Mouse (Mus musculus) fat pad, adult 2 months (tissue): ENCODE measurements around the gene Nod1.

Experiments used
- DNase-seq: peaks from one replicate; pipeline ENCODE4 v3.0.0-alpha.2; 2011; ENCODE audit warnings: low read depth, low spot score; ENCODE audit errors: extremely low read depth

Gene Nod1

DNA sequence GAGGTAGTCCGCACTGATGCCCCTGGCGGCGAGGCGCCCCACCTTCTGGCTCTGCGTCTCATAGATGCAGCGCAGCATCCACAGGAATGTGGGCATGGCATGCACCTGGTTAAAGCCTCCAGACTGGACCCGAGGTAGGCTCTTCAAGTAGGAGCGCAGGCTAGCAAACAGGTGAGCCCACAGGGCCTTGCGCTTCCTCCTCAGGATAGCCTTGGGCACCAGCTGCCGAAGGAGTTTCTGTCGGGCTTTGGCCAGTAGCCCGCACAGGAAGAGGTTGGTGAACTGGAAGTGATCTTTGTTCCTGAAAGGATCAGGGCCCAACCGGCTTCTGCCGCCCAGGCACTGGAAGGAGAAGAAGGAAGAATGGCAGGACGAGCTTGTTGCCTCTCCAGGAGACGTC lies 29.1 kb downstream of the Nod1 start:
- no peak for DNase-seq

- DNase-seq: no peak
Observed at GRCm38 (mm10) chr6:54941149-54941548, 31.3 kb downstream of the Nod1 start.

GRCm38 (mm10) chr6:54940126-54940525 lies 32.3 kb downstream of the Nod1 start:
- no peak for DNase-seq

DNA sequence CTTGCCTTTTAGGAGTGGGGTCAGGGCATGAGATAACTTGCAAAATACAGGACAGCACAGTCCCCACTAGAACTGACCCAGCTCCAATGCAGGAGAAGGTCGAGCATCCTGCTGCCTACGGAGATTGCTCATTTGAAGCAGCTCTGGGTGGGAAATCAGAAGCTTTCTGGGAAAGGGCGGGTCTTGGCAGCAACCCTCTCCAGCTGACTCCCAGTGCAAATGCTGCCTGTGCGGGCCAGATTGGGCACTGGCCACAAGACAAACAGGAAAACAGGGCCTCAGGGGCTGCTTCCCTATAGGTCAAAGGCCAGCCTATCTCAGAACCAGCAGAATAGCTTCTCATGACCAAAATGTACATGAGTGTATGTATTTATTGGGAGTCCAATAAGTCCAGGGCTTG lies 32.8 kb downstream of the Nod1 start:
- no peak for DNase-seq

GRCm38 (mm10) chr6:54936496-54936895 lies 35.9 kb downstream of the Nod1 start:
- DNase-seq: no peak

DNA sequence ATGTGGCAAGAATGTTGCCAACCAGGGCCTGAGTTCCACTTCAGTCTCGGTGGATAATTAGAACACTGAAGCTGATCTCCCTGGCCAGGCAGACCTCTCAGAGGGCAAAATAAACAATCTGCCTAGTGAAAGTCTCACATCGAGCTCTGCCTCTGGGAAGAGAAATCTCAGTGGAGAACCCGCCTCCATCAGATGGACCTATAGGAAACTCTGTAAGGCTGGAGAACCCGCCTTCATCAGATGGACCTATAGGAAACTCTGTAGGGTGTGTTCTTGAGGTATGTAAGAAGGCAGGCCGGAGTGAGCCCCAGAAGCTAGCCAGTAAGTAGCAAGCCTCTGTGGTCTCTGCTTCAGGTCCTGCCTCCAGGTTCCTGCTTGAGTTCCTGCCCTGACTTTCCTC lies 37.5 kb downstream of the Nod1 start:
- no peak for DNase-seq

- no peak for DNase-seq
Observed at GRCm38 (mm10) chr6:54934313-54934712, 38.1 kb downstream of the Nod1 start.

- no peak for DNase-seq
Observed at GRCm38 (mm10) chr6:54933866-54934265, 38.5 kb downstream of the Nod1 start.

DNA sequence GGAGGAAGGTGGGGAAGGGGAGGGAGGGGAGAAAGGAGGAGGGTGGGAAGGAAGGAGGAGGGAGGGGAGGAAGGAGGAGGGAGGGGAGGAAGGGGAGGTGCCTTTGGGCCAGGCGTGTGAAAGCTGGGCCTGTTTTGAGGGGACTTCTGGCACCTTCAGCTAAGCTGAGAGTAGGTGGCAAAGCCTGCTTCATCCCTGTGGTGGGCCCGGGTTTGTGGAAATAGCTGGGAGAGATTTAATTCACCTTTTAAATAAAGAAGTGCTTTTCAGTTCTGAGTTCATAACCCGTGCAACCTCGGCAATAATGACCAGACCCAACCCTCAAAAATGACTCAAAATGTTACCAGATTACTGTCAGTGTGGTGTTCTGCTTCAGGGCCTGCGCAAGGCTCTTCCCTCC lies 39.2 kb downstream of the Nod1 start:
- DNase-seq: no peak

DNA sequence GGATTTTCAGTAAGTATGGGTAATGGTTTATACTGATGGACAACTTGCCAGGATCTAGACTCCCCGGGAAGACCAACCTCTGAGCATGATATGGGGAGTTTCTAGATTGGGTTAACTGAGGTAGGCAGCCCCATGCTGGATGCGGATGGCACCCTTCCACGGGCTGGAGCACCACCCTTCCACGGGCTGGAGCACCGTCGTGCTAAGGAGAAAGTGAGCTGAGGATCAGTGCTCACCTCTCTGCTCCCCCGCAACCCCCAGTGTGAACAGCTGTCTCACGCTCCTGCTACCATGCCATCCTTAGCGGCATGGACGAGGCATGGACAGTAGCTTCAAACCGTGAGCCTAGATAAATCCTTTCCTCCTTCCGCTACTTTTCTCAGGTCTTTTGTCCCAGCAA lies 39.9 kb downstream of the Nod1 start:
- DNase-seq: no peak

GRCm38 (mm10) chr6:54931641-54932040 lies 40.8 kb downstream of the Nod1 start:
- no peak for DNase-seq

DNA sequence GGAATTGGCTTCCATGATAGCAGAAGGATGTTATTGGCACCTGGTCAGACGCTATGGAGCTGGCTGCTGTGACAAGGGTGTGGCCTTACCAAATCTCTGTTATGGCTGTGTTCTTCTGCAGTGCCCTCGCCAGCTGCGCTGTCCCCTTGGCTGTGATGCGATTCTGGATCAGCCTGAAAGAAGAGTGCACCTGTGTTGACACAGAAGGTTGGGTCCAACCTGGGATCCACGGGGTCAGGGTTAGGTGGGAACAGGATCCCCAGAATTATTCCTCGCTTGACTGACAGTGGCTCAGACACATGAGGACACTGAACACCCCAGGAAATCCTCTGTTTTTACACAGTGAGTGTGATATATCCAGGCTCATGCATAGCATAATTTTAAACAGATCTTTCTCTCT lies 44.5 kb downstream of the Nod1 start:
- no peak for DNase-seq

DNA sequence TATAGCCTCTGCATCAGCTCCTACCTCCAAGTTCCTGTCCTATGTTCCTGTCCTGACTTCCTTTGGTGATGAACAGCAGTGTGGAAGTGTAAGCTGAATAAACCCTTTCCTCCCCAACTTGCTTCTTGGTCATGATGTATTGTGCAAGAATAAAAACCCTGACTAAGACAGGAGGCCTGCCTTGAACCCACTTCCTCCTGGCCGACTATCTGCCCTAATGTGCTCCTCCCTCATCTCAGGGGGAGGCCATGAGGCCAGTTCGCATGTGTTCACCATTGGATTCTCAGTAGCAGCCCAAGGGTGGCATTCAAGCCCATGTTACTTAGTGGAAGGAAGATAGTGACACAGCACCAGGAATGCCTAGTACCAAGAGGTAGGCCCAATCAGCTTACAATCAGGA lies 45.5 kb downstream of the Nod1 start:
- DNase-seq: no peak

GRCm38 (mm10) chr6:54925736-54926440 lies 46.5 kb downstream of the Nod1 start:
- no peak for DNase-seq

DNA sequence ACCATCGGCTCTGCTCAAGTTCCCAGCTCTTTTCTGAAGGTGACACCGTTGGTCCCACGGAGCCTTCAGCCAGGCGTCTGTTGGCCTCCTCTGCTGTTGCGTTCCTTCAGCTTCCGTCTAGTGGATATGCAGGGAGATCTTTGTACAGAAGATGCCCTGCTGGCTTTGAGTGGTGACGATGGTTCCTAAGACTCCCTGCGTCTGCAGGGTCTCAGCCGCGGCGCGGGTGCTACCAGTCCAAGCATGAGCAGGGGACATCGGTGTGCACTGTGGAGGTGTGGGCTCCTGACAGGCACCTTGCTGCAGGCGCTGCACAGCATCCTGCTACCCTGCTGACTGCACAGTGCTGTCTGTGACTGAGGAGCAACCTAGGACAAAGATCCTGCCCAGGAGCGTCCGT lies 47.9 kb downstream of the Nod1 start:
- no peak for DNase-seq

DNA sequence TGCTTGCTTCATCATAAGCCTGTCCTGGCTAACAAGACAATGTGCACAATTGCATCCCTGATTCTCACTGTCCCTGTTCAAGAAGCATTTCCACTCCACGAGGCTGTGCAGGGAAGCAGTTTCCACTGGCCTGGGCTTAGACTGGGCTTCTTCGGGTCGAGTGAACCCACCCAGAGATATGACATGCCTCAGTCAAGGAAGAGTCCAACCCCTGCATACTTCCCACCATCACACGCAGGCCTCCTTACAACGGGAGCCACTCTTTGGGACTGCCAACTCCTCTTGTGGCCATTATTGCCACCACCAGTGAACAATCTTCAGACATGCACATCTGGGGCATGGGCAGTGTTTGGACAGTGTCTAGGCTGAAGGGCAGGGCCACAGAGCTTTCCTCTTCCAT lies 53.9 kb downstream of the Nod1 start:
- DNase-seq: no peak

GRCm38 (mm10) chr6:54917523-54917922 lies 54.9 kb downstream of the Nod1 start:
- DNase-seq: no peak

GRCm38 (mm10) chr6:54916941-54917340 lies 55.5 kb downstream of the Nod1 start:
- no peak for DNase-seq

- no peak for DNase-seq
Observed at GRCm38 (mm10) chr6:54916163-54916562, 56.2 kb downstream of the Nod1 start.

DNA sequence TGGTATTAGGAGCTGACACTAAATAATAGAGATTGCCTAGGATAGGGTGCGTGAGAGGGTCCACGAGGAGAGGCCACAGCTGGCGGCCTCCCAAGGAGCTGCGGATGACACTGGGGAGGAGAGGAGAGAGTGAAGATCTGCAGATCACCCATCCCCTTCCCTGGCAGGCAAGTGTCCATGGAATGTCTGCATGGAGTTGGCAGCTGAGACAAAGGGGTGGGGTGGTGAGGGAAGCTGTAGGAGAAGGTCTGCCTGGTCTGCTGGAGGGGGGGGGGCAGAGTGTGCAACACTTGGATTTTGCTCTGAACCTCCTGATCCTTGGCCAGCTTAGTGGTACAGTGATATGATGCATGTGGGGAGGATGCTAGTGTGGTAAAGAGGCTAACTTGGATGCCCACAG lies 57.4 kb downstream of the Nod1 start:
- no peak for DNase-seq

DNA sequence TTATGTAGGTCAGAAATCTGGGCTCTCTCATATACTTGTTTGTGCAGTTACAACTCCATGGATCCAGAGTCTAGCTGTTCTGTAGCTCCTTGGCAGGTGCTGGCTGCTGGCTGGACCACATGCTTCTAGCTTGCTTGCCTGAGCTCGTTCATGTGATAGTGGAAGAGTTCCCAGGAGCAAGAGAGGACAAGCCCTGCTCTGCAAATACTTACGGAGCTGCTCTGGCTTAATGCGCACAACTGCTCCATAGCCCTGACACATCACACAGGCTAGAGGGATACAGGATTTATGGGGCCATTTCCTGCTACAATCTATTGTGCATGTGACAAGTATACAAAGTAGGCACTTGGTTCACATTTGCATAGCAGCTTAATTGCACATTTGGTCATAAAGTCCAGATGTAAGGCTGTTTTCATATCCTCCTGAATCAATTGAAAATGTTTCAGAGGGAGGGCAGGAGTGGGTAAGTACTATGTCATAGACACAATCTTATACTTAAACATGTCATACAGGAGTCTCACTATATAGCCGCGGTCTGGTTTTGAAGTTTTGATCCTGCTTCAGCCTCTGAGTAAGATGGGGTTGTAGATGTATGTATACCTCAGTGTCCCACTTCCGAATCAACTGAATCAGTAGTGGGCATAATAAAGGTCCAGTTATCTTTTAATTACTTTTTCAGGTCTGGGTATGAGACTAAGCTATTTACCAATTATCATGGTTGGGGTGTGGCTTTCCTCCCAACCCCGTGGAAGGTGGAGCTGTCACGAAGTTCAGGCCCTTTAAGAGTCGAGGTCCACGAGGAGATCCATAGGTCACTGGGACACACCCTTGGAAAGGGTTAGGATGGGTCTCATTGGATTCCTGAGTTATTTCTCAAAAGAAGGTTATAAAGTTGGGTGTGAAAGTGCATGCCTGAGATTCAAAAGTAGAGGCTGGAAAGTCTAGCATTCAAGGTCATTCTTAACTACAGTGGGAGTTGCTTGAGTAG lies 66.1 kb downstream of the Nod1 start:
- DNase-seq: peak; percentile 78

DNA sequence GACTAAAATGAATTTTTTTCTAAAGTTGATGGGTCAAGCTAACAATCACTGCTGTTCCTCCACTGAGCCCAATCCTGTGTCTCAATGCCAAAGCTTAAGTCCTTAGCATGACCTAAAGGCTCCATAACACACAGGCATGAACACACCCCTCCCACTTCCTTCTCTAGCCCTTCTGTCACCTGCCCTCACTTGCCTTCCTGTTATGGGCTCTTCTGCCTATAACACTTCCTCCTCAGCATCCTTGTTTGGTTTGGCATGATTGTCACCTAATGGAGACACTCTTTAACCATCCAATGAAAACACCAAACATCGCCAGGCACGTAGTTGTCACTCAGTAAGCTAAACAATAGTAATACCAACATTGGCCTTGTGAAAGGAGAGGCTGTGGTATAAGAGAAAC lies 69.9 kb downstream of the Nod1 start:
- DNase-seq: peak; percentile 82
